Mouse (Mus musculus) lung, postnatal 0 days (tissue): Measurements from ENCODE around the gene Slc25a19.

Experiments
- CTCF ChIP-seq: IDR thresholded peaks from 2 replicates; pipeline ENCODE4 v1.5.1; 2016; ENCODE audit warnings: antibody characterized with exemption, mild to moderate bottlenecking
- EP300 ChIP-seq: IDR thresholded peaks from 2 replicates; pipeline ENCODE4 v1.6.1; 2016; ENCODE audit warnings: antibody characterized with exemption, mild to moderate bottlenecking, control low read depth

DNA sequence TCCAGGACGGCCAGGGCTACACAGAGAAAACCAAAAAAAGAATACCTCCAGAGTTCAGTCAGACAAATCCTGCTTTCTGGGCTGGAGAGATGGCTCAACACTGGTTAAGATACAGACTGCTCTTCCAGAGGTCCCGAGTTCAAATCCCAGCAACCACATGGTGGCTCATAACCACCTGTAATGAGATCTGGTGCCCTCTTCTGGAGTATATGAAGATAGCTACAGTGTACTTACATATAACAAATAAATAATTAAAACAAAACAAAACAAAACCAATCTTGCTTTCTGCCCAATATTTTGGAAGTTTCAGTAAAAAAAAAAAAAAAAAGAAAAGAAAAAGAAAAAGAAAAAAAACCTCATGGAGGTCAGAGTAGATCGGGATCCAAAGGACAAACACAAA is 32.9 kb downstream of the Slc25a19 start:
- TF ChIP-seq EP300 (no peak), CTCF (no peak)
